Mouse (Mus musculus): ENCODE data around the gene Mark3.

The Mark3 gene

DNA sequence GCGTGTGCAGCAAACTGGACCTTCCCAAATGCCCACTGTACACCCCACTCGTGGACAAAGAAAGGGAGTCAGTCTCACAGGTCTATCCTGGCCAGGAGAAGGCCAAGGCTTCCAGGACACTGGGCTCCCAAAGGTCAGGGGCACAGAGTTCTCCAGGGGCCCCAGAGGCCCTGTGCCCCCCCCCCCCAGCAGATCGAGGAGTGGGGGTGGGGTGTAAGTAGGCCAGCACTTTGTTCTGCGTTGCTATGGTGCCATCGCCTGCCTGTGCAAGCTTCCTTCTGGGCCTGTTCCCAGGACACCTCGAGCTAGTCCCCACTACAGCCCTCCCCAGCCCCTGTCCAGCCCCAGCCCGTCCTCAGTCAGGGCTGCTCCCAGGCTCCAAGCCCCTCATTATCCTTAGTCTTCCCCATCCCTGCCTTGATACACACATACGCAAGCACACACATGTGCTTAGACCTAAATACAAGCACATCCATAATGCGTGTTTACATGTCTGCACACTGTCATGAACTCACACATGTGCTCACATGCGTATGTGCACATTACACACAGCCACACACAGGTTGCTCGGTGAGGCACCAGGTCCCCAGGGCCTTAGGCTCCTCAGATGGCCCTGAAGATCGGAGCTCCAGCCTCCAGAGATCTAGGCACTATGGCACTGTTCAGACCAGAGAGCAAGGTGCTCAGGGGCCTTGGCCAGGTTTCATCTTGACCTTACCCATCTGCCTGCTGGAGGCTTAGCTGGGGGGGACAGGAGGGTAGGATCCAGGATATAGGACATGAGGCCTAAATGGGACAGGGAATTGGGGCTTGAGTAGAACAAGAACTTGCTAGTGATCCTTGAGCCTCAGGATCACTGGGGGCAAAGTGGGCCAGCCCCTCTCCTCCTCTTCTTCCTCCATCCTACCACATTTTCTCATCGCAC, 120.8 kb downstream of the Mark3 start:
- Histone ChIP-seq H3K4me1 (replicated peaks; ENCODE audit: low read depth, low read length) (peaks cover 60% of the 10 kb centered on the region), H3K4me3 (replicated peaks; ENCODE audit: low read length) (no peak overlapping the region), H3K27me3 (ENCODE audit: insufficient read depth, low read length) (peaks cover 14% of the 10 kb centered on the region), H3K9me3 (ENCODE audit: low read length) (no peaks in the 10 kb centered on the region), H3K36me3 (ENCODE audit: insufficient read depth, low read length) (no peaks in the 10 kb centered on the region)
- TF ChIP-seq CTCF (conservative IDR thresholded peaks at IDR 0.05; ENCODE audit: low read length): no peak
- TF ChIP-seq NANOG (IDR thresholded peaks at IDR 0.05; ENCODE audit: borderline replicate concordance, low read length): no peak
- no peak for TF ChIP-seq POU5F1 (IDR thresholded peaks at IDR 0.05; ENCODE audit: borderline replicate concordance, low read length)

DNA sequence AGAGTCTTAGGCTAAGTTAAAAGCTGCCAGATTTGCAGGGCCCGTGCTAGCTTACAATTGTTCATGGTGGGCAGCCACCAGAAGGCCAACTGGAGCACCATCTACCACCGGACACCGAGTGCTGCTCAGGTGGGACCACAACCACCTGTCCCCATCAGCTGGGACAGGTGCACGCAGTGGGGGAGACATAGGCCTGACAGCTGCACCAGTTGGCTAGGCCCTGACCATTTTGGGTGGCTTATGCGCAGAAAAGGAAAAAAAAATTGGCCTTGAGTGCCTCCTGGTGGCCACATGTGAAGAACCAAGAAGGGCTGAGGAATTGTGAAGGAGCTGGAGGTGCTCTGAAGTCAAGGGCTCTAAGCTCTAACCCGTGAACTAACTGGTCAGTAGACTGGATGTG, 121.9 kb downstream of the Mark3 start:
- no peak for TF ChIP-seq POU5F1 (IDR thresholded peaks at IDR 0.05; ENCODE audit: borderline replicate concordance, low read length)
- peak; percentile 58 for TF ChIP-seq CTCF (conservative IDR thresholded peaks at IDR 0.05; ENCODE audit: low read length)
- no peaks in the 10 kb centered on the region for H3K36me3 ChIP-seq (ENCODE audit: insufficient read depth, low read length)

DNA sequence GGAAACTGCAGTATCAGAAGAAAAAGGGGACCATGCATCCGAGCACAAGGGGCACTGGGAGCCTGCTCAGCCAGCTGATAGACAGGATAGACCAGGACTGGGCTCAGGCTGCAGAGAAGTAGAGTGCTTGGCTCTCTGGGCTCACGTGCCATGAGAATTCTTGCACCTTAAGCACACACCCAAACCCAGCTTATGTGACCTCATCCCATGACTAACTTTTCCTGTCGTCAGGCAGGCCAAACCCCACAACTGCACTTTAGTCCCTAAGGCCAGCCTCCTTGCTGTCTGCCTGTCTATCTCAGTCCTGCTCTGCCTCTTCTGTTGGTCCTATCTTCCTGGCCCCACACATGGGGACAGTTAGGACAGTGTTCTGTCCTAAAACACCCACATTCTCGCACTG, 123.4 kb downstream of the Mark3 start:
- Histone ChIP-seq H3K36me3 (ENCODE audit: insufficient read depth, low read length) (no peaks in the 10 kb centered on the region), H3K4me3 (replicated peaks; ENCODE audit: low read length) (no peak overlapping the region), H3K4me1 (replicated peaks; ENCODE audit: low read depth, low read length) (peaks cover 54% of the 10 kb centered on the region), H3K9me3 (ENCODE audit: low read length) (no peaks in the 10 kb centered on the region), H3K27me3 (ENCODE audit: insufficient read depth, low read length) (0 out of 2 replicates have a peak, but pooled peaks cover 6% of the 10 kb centered on the region)
- TF ChIP-seq POU5F1 (IDR thresholded peaks at IDR 0.05; ENCODE audit: borderline replicate concordance, low read length): no peak
- TF ChIP-seq NANOG (IDR thresholded peaks at IDR 0.05; ENCODE audit: borderline replicate concordance, low read length): no peak
- no peak for TF ChIP-seq CTCF (conservative IDR thresholded peaks at IDR 0.05; ENCODE audit: low read length)

More for the DNA sequence above, 121.9 kb downstream of the Mark3 start:
- H3K4me3 ChIP-seq (replicated peaks; ENCODE audit: low read length): no peak overlapping the region
- H3K27me3 ChIP-seq (ENCODE audit: insufficient read depth, low read length): 0 out of 2 replicates have a peak, but pooled peaks cover 6% of the 10 kb centered on the region
- peaks cover 66% of the 10 kb centered on the region for H3K4me1 ChIP-seq (replicated peaks; ENCODE audit: low read depth, low read length)
- H3K9me3 ChIP-seq (ENCODE audit: low read length): no peaks in the 10 kb centered on the region

DNA sequence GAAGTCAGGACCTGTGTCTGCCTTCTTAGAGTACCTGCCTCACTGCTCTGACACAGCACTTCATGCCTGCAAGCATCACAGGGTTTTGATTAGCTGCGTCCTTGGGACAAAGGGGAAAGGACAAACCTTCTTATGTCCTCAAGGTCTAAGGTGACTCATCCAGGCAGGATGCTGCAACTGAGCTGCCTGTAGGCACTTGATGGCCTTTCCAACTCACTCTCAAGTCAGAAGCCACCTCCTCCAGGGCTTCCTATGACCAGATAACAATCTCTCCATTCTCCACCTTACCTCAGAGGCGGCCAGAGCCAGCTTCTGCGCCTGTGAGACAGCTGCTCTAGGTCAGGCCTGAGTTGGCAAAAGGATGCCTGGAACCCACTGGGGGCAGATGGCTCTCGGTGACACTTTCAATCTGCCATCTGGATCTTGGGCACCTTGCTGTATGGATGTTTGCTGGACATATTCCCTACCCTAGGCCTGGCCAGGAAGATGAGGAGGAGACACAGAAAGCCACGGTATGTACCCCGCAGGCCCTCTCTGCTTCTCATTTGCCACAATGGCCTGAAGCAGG, 124.1 kb downstream of the Mark3 start:
- H3K36me3 ChIP-seq (ENCODE audit: insufficient read depth, low read length): no peaks in the 10 kb centered on the region
- peaks cover 47% of the 10 kb centered on the region for H3K4me1 ChIP-seq (replicated peaks; ENCODE audit: low read depth, low read length)
- H3K9me3 ChIP-seq (ENCODE audit: low read length): no peaks in the 10 kb centered on the region
- 0 out of 2 replicates have a peak, but pooled peaks cover 10% of the 10 kb centered on the region for H3K27me3 ChIP-seq (ENCODE audit: insufficient read depth, low read length)
- H3K4me3 ChIP-seq (replicated peaks; ENCODE audit: low read length): no peak overlapping the region
- TF ChIP-seq NANOG (IDR thresholded peaks at IDR 0.05; ENCODE audit: borderline replicate concordance, low read length): no peak
- TF ChIP-seq POU5F1 (IDR thresholded peaks at IDR 0.05; ENCODE audit: borderline replicate concordance, low read length): no peak
- no peak for TF ChIP-seq CTCF (conservative IDR thresholded peaks at IDR 0.05; ENCODE audit: low read length)

DNA sequence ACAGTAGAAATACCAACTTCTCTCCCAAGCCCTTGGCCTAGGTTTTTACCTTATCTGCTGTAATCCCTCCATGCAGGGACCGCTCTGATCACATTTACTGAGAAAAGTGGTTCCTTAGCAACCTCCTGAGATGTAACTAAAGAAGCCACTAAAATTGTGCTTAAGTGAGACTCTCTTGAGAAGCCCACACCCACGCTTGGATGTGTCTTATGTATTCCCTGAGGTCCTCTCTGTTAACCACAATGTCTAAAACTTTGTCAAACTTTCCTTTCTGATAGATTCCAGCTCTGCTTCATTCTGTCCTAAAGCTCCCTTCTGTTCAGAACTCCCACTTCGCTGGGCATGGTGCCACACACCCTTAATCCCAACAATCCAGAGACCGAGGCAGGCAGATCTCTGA, 125.2 kb downstream of the Mark3 start:
- no peaks in the 10 kb centered on the region for H3K36me3 ChIP-seq (ENCODE audit: insufficient read depth, low read length)

DNA sequence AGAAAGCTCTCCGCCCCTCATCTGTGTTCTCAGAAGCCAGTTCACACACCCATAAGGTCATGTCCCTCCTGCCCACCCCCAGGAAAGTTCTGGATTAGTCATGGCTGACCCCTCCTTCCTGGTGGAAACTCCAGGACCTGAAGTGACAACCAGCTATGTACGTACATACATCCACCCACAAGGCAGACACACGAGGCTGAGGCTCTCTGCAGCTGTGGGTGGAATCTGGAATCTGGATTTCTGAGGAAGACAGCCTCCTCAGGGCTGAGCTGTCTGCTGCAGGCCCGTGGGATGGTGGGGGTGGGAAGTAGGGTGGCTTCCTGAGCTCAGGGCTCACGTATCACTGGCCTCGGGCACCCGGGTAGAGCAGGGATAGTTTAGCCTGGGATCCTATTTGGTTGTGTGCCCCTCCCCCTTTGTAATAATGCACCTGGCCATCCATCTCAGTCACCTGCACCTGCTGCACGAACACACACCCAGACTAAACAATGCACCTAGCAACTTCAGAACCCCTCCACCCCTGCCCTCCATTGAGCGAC, 126.7 kb downstream of the Mark3 start:
- TF ChIP-seq CTCF (conservative IDR thresholded peaks at IDR 0.05; ENCODE audit: low read length) (no peak), NANOG (IDR thresholded peaks at IDR 0.05; ENCODE audit: borderline replicate concordance, low read length) (no peak), POU5F1 (IDR thresholded peaks at IDR 0.05; ENCODE audit: borderline replicate concordance, low read length) (no peak)
- H3K36me3 ChIP-seq (ENCODE audit: insufficient read depth, low read length): no peaks in the 10 kb centered on the region
- no peaks in the 10 kb centered on the region for H3K9me3 ChIP-seq (ENCODE audit: low read length)
- H3K27me3 ChIP-seq (ENCODE audit: insufficient read depth, low read length): 0 out of 2 replicates have a peak, but pooled peaks cover 11% of the 10 kb centered on the region
- H3K4me1 ChIP-seq (replicated peaks; ENCODE audit: low read depth, low read length): peaks cover 40% of the 10 kb centered on the region
- H3K4me3 ChIP-seq (replicated peaks; ENCODE audit: low read length): no peak overlapping the region

More for the DNA sequence above, 125.2 kb downstream of the Mark3 start:
- H3K4me3 ChIP-seq (replicated peaks; ENCODE audit: low read length): no peak overlapping the region
- TF ChIP-seq NANOG (IDR thresholded peaks at IDR 0.05; ENCODE audit: borderline replicate concordance, low read length) (no peak), CTCF (conservative IDR thresholded peaks at IDR 0.05; ENCODE audit: low read length) (no peak), POU5F1 (IDR thresholded peaks at IDR 0.05; ENCODE audit: borderline replicate concordance, low read length) (no peak)
- H3K27me3 ChIP-seq (ENCODE audit: insufficient read depth, low read length): 0 out of 2 replicates have a peak, but pooled peaks cover 11% of the 10 kb centered on the region
- H3K9me3 ChIP-seq (ENCODE audit: low read length): no peaks in the 10 kb centered on the region
- H3K4me1 ChIP-seq (replicated peaks; ENCODE audit: low read depth, low read length): peaks cover 40% of the 10 kb centered on the region

DNA sequence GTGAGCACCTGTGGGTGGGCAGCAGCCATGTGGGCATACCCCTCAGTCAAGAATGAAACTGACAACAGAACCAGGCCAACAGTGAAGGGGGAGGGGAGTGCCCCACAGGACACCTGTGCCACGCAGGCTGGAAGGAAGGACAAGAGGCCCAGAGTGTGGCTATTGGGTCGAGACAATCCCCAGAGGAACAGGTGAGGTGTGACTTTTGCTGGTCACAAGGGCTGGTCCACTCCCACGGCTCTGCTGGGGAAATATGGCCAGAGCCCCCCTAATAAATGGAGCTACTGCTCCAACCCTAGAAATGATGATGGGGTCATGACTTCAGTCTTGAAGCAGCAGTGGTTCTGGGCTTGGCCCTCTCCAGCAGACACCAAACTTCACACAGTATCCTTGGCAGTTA, 129.0 kb downstream of the Mark3 start:
- no peak for TF ChIP-seq NANOG (IDR thresholded peaks at IDR 0.05; ENCODE audit: borderline replicate concordance, low read length)
- no peak for TF ChIP-seq POU5F1 (IDR thresholded peaks at IDR 0.05; ENCODE audit: borderline replicate concordance, low read length)
- TF ChIP-seq CTCF (conservative IDR thresholded peaks at IDR 0.05; ENCODE audit: low read length): no peak
- Histone ChIP-seq H3K4me1 (replicated peaks; ENCODE audit: low read depth, low read length) (peaks cover 51% of the 10 kb centered on the region), H3K27me3 (ENCODE audit: insufficient read depth, low read length) (0 out of 2 replicates have a peak, but pooled peaks cover 5% of the 10 kb centered on the region), H3K36me3 (ENCODE audit: insufficient read depth, low read length) (no peaks in the 10 kb centered on the region; the same call in 1 of the 2 replicates), H3K4me3 (replicated peaks; ENCODE audit: low read length) (no peak overlapping the region), H3K9me3 (ENCODE audit: low read length) (no peaks in the 10 kb centered on the region)

DNA sequence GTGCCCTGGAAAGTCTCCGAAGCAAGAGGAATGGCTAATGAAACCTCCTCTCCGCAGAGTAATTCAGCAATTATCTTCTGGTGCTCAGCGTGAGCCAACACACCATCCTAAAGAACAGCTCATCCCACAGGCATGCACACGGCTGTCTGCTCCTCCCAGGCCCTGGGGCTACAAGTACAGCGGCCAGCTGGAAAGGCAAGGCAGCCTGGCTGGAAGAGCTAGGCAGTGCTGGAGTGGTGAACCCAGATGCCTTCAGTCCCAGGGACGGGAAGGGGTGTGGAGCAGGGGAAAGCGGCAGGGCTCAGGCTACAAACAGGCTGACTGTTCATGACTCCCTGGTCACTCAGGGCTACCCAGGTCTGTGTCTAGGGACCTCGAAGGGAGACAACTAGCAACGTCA, 130.3 kb downstream of the Mark3 start:
- H3K36me3 ChIP-seq (ENCODE audit: insufficient read depth, low read length): peaks cover 11% of the 10 kb centered on the region
- no peak for TF ChIP-seq NANOG (IDR thresholded peaks at IDR 0.05; ENCODE audit: borderline replicate concordance, low read length)
- no peak for TF ChIP-seq CTCF (conservative IDR thresholded peaks at IDR 0.05; ENCODE audit: low read length)
- no peak for TF ChIP-seq POU5F1 (IDR thresholded peaks at IDR 0.05; ENCODE audit: borderline replicate concordance, low read length)
- no peaks in the 10 kb centered on the region for H3K9me3 ChIP-seq (ENCODE audit: low read length)
- 0 out of 2 replicates have a peak, but pooled peaks cover 5% of the 10 kb centered on the region for H3K27me3 ChIP-seq (ENCODE audit: insufficient read depth, low read length)
- 0 out of 2 replicates have a peak overlapping the region, but pooled peaks have one; percentile 10 for H3K4me3 ChIP-seq (replicated peaks; ENCODE audit: low read length)
- peaks cover 59% of the 10 kb centered on the region for H3K4me1 ChIP-seq (replicated peaks; ENCODE audit: low read depth, low read length)

Measured in E14TG2a.4 (cell line).